Mouse (Mus musculus) liver, postnatal 0 days (tissue): ENCODE data around the gene Ube2m.

Experiments used
- CTCF ChIP-seq: sonication (generic); IDR thresholded peaks from 2 replicates; pipeline ENCODE4 v1.5.1; 2016; ENCODE audit warnings: antibody characterized with exemption, low read depth
- EP300 ChIP-seq: IDR thresholded peaks from 2 replicates; pipeline ENCODE4 v1.6.1; 2016; ENCODE audit warnings: antibody characterized with exemption, low read depth, mild to moderate bottlenecking

GRCm38 (mm10) chr7:13042511-13042910 is 4.4 kb upstream of the Ube2m start:
- TF ChIP-seq EP300, result no peak
- no peak for TF ChIP-seq CTCF
